Mouse (Mus musculus): ENCODE data around the gene Gpx1.
"Not testable (repeated sequence)": the region's sequence is repeated elsewhere in the genome, so short reads cannot be mapped to it uniquely, and the experiment has no call there.

The Gpx1 gene

GRCm38 (mm10) chr9:108338886-108339781 is at the start of gene Gpx1:
Gpx1 (plus strand) TSS chr9:108338903.
- peak; percentile 100 for DNase-seq (ENCODE audit: low read depth, low spot score)

- no peak for DNase-seq (ENCODE audit: low read depth, low spot score)
Measured at GRCm38 (mm10) chr9:108289347-108289746, 49.4 kb upstream of the Gpx1 start.

DNA sequence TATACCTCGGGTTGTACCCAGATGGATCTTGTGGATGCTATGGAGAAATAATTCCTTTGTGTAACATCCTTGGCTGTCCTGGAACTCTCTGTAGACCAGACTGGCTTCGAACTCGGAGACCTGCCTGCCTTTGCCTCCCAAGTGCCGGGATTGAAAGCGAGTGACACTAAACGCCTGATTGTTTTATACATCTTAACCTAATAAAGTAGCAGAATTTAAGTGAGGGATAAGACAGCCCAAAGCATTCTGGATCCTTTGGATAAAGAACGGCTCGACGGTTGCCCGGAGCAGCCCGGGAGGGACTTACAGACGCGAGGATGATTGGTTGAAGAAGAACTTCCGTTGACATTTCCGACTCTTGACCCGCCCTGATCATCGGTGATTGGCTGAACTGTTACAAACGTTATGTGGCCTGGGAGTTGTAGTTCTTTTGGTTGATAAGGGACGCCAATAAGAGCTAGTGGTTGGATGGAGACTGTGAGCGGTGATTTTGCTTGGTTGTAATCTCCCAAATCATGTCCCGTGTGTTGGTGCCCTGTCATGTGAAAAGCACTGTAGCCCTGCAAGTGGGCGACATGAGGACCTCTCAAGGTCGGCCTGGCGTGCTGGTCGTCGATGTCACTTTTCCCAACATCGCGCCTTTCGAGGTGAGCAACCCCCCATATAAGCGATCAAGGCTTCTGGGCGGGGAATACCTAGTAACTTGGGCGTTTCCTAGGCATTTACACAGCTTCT is 48.5 kb upstream of the Gpx1 start, which contains the start of gene Nicn1:
Gene Nicn1, plus strand, starts transcription at position 414 of the 735 bp plus-strand sequence.
- DNase-seq (ENCODE audit: low read depth, low spot score) = peak; percentile 97

DNA sequence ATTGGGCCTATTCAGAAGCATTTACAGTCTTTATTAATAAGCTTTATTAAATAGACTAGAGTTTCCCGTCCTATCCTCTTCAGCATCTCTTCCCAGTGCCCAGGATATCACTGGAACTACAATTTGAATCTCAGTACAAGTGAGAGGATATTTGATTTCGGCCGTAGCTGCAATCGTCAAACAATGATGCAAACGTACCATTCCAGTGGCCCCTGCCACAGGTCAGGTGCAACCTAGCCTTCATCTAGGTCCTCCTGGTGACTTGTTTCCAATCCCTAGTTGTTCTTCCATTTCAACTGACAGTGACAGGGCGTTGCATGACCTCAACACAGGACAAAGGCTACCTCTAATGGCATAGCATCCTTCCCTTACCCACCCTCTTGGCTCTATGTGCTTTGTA is 47.9 kb upstream of the Gpx1 start:
- DNase-seq (ENCODE audit: low read depth, low spot score) = no peak

GRCm38 (mm10) chr9:108296453-108297355 is 42.0 kb upstream of the Gpx1 start, which contains the start of gene Amt:
Amt (plus strand) TSS chr9:108296853.
- DNase-seq (ENCODE audit: low read depth, low spot score) = peak; percentile 99

- peak; percentile 73 for DNase-seq (ENCODE audit: low read depth, low spot score)
Measured at GRCm38 (mm10) chr9:108301853-108302252, 36.9 kb upstream of the Gpx1 start.

DNA sequence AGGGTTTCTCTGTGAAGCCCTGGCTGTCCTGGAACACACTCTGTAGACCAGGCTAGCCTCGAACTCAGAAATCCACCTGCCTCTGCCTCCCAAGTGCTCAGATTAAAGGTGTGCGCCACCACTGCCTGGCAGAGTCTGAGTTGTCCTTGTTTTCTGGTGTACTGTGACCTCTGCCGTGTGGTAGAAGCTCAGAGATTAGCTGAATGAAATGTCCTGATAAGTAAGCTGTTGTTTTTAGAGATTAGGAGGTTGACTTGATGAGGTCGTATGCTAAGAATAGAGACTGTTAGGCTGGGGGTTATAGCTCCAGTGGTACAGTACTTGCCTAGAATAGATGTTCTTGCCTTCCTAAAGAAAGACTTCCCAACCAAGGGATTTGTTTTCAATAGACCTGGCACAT is 34.0 kb upstream of the Gpx1 start:
- no peak for DNase-seq (ENCODE audit: low read depth, low spot score)

- DNase-seq (ENCODE audit: low read depth, low spot score) = no peak
Measured at GRCm38 (mm10) chr9:108305170-108305569, 33.5 kb upstream of the Gpx1 start.

- DNase-seq (ENCODE audit: low read depth, low spot score) = peak; percentile 100
Measured at GRCm38 (mm10) chr9:108305629-108306520, 32.8 kb upstream of the Gpx1 start, which contains the start of the genes Rhoa and Tcta. Rhoa (plus strand) TSS chr9:108306129. Tcta (minus strand) TSS chr9:108306160.

DNA sequence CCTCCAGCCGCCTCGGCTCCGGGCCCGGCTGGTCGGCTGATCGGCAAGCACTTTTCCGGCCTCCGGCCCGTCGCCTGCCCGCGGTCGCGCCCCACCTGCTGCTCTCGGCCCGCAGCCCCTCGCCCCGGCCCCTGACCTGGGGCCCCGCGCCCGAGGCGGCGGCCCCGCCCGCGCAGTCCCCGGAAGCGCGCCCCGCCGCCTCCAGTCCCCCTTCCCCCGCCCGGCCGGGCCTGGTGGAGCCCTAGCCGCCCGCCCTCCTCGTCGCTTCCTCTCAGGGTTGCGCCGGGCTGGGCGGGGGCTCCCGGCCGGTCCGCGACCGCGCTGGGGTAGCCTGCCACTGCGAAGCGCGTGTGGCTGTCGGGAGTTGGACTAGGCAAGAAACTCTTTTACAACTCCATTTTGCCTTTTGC is 32.1 kb upstream of the Gpx1 start:
- DNase-seq (ENCODE audit: low read depth, low spot score) = peak; percentile 90

GRCm38 (mm10) chr9:108307021-108307807 is 31.5 kb upstream of the Gpx1 start:
- DNase-seq (ENCODE audit: low read depth, low spot score) = no peak

DNA sequence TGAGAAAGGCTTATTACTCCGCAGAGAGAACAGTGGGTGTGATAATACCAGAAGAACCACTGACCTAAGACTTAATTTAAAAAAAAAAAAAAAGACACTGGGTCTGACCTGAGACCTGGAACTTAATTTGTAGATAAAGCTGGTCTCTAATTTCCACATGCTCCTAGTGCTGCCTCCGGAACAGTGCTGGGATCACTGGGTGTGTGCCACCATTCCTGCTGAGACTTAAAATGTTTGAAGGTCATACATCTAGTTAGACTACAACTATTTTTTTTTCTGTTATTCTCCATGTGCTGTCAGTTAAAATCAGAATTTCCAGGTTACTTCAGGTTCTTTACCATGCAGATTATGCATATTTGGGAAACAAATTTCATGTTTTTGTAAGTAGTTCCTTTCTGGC is 30.6 kb upstream of the Gpx1 start:
- DNase-seq (ENCODE audit: low read depth, low spot score) = no peak

DNA sequence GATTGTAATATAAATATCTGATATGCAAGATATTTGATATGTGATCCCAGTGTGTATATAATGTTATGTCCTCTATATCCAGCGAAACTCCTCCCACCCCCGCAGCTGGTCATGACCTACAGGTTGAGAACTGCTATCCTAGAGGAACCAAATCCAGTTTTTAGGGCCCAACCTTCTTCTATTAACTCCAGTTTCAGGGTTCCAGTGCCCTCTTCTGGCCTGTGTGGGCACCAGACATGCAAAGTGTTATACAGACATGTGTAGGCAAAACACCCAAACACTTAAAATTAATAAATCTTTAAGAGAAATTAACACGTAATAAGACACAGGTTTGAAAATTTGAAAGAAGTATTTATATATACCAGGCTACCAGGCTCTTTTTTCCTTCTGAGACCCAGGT is 21.1 kb upstream of the Gpx1 start:
- peak; percentile 27 for DNase-seq (ENCODE audit: low read depth, low spot score)

GRCm38 (mm10) chr9:108318462-108318861 is 20.2 kb upstream of the Gpx1 start:
- DNase-seq (ENCODE audit: low read depth, low spot score) = no peak

DNA sequence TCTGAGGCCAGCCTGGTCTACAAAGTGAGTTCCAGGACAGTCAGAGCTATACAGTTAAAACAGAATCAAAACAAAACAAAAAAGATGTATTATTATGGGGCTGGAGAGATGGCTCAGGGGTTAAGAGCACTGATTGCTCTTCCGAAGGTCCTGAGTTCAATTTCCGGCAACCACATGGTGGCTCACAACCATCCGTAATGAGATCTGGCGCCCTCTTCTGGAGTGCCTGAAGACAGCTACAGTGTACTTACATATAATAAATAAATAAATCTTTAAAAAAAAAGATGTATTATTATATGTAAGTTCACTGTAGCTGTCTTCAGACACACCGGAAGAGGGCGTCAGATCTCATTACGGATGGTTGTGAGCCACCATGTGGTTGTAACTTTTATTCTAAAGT is 16.6 kb upstream of the Gpx1 start:
- DNase-seq (ENCODE audit: low read depth, low spot score) = not testable (repeated sequence)

DNA sequence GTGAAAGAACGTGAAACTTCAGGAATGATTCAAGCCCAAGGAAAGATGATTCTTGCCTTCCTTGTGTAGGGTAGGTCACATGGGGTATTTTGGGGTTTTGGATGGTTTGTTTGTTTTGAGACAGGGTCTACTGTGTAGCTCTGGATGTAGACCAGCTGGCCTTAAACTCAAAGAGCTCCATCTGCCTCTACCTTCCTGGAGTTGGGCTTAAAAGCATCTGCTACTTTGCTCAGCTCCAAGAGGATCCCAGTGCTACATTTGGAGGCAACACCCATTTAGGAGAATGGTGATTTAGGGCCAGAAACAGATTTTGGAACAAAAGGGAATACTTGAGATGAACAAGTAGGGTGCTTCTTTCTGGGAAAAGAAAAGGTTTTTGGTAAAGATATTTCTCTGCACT is 13.9 kb upstream of the Gpx1 start:
- no peak for DNase-seq (ENCODE audit: low read depth, low spot score)

GRCm38 (mm10) chr9:108325811-108326210 is 12.9 kb upstream of the Gpx1 start:
- DNase-seq (ENCODE audit: low read depth, low spot score) = no peak

DNA sequence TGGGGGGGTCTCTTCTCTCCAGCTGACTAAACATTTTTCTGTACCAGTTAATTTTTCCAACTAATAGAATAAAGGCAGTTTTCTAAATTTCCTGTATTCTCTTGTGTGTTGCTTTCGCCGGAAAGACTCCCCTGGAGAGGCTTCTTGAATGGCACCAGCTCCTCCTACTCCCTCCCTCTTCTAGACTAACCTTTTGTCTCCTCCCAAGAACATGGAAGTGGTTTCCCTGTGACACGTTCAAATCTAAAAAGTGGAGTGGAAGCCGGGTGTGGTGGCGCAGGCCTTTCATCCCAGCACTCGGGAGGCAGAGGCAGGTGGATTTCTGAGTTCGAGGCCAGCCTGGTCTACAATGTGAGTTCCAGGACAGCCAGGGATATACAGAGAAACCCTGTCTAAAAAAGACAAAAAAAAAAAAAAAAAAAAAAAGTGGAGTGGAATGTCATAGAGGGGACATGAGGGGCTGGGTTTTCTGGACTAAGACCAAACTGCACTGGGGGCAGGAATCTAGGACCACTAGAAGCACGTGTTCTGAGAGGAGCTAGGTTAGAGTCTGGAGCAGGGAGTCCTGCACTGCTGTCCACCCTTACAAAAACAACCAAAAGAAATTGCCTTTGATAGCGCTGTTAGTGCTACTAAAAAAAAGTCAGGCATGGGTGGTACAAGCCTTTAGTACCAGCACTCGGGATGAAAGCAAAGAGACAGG is 704 bp upstream of the Gpx1 start:
- peak; percentile 56 for DNase-seq (ENCODE audit: low read depth, low spot score)

- DNase-seq (ENCODE audit: low read depth, low spot score) = peak; percentile 62
Measured at GRCm38 (mm10) chr9:108338551-108338885, 185 bp upstream of the Gpx1 start.
